ENCODE assay signal across 29 mouse cellular contexts in genomic region chr11:115886446-115886845, GRCm38 (mm10). TPM values are rescaled to one million over a fixed set of nuclear protein-coding genes. Genes with fewer than 3 reads are reported as not detected.
DNase-seq lines count a peak whose midpoint lies in the region; ATAC-seq and TF ChIP-seq lines count a peak whose summit lies in the region.
"Had no signal": no experiment of that assay in that cellular context is flagged by ENCODE, and none has a peak within 500 bp of the region (broad histone marks: within the 10 kb centered on the region; RNA-seq: fewer than 3 reads in every experiment).

No protein-coding gene starts in this region.

- 0 out of 2 replicates have a peak, but pooled peaks have one; percentile 18 for ATAC-seq in limb, embryonic 11.5 days (ENCODE audit: insufficient number of reproducible peaks, low FRiP score, low TSS enrichment, low read depth)
- 0 out of 2 replicates have a peak, but pooled peaks have one; percentile 8 for ATAC-seq in stomach, postnatal 0 days (ENCODE audit: low FRiP score, low TSS enrichment)
- ATAC-seq: forebrain, embryonic 13.5 days; forebrain, embryonic 16.5 days; hindbrain, embryonic 16.5 days; intestine, embryonic 15.5 days; Patski had no signal

- H3K9ac ChIP-seq in limb, embryonic 11.5 days (ENCODE audit: low read length): no peak overlapping the region
- H3K9ac ChIP-seq in stomach, postnatal 0 days (ENCODE audit: low read length): no peak overlapping the region
- H3K9ac ChIP-seq: forebrain, embryonic 13.5 days; heart, embryonic 12.5 days; heart, embryonic 15.5 days; hindbrain, embryonic 13.5 days; intestine, embryonic 15.5 days had no signal

- no peak overlapping the region for H3K4me3 ChIP-seq in limb, embryonic 11.5 days (ENCODE audit: low read depth, low read length)
- H3K4me3 ChIP-seq in limb, embryonic 10.5 days: no peak overlapping the region
- H3K4me3 ChIP-seq in stomach, postnatal 0 days (ENCODE audit: low read depth, low read length): no peak overlapping the region
- H3K4me3 ChIP-seq: forebrain, embryonic 10.5 days; forebrain, embryonic 13.5 days; heart, adult 2 months; heart, embryonic 12.5 days; heart, embryonic 15.5 days; hindbrain, embryonic 10.5 days; hindbrain, embryonic 13.5 days; intestine, embryonic 15.5 days had no signal

- H3K4me1 ChIP-seq in limb, embryonic 11.5 days (ENCODE audit: control insufficient read depth, insufficient read depth, low read length): 0 out of 2 replicates have a peak, but pooled peaks cover 1% of the 10 kb centered on the region
- H3K4me1 ChIP-seq in limb, embryonic 10.5 days: peaks cover 16% of the 10 kb centered on the region
- no peaks in the 10 kb centered on the region for H3K4me1 ChIP-seq in stomach, postnatal 0 days (replicated peaks; ENCODE audit: control insufficient read depth, insufficient read depth)
- H3K4me1 ChIP-seq: forebrain, embryonic 10.5 days; forebrain, embryonic 13.5 days; heart, embryonic 12.5 days; hindbrain, embryonic 13.5 days had no signal

- H3K4me2 ChIP-seq in limb, embryonic 11.5 days (ENCODE audit: low read depth, severe bottlenecking): no peak overlapping the region
- H3K4me2 ChIP-seq in stomach, postnatal 0 days (replicated peaks; ENCODE audit: low read depth): no peak overlapping the region
- H3K4me2 ChIP-seq: forebrain, embryonic 13.5 days; heart, embryonic 12.5 days; heart, embryonic 15.5 days; hindbrain, embryonic 13.5 days; intestine, embryonic 15.5 days had no signal

- 89% methylated on average over 11 of the region's 11 CpGs for WGBS in limb, embryonic 11.5 days
- WGBS in limb, embryonic 10.5 days: 89% methylated on average over 11 of the region's 11 CpGs
- WGBS in stomach, postnatal 0 days: 85% methylated on average over 11 of the region's 11 CpGs

- H3K27ac ChIP-seq in limb, embryonic 11.5 days (replicated peaks; ENCODE audit: low read depth, low read length): no peak overlapping the region
- no peak overlapping the region for H3K27ac ChIP-seq in limb, embryonic 10.5 days
- no peak overlapping the region for H3K27ac ChIP-seq in stomach, postnatal 0 days (replicated peaks)
- H3K27ac ChIP-seq: forebrain, embryonic 10.5 days; forebrain, embryonic 13.5 days; heart, adult 2 months; heart, embryonic 15.5 days; hindbrain, embryonic 10.5 days; hindbrain, embryonic 13.5 days; intestine, embryonic 15.5 days had no signal

- no peaks in the 10 kb centered on the region for H3K36me3 ChIP-seq in limb, embryonic 11.5 days (ENCODE audit: control insufficient read depth, insufficient read depth, low read length)
- no peaks in the 10 kb centered on the region for H3K36me3 ChIP-seq in limb, embryonic 10.5 days
- no peaks in the 10 kb centered on the region for H3K36me3 ChIP-seq in stomach, postnatal 0 days (ENCODE audit: control insufficient read depth, insufficient read depth, low read length)
- H3K36me3 ChIP-seq: forebrain, embryonic 10.5 days; heart, embryonic 12.5 days; heart, embryonic 15.5 days; hindbrain, embryonic 10.5 days; hindbrain, embryonic 13.5 days had no signal

- no peak for TF ChIP-seq CTCF in stomach, postnatal 0 days (IDR thresholded peaks at IDR 0.05; ENCODE audit: low read depth)

- no peak for TF ChIP-seq EP300 in stomach, postnatal 0 days (optimal IDR thresholded peaks at IDR 0.05)

- peak; percentile 49 for DNase-seq in adrenal gland, adult 2 months
- DNase-seq in adrenal gland, adult 18-20 months (ENCODE audit: low spot score in 2 of 2): no peak
- no peak for DNase-seq in limb, embryonic 11.5 days (ENCODE audit: low spot score)
- DNase-seq in limb, embryonic 10.5 days (ENCODE audit: low spot score): no peak
- DNase-seq in ovary, postnatal 36 days (ENCODE audit: low spot score): peak; percentile 54
- DNase-seq in ovary, postnatal 14 days (ENCODE audit: low spot score): no peak
- DNase-seq in stomach, postnatal 0 days (ENCODE audit: low spot score): no peak
- no peak for DNase-seq in kidney, adult 18-20 months
- DNase-seq: B cell, adult 2 months; cerebellum, adult 18-20 months; cerebellum, adult 9-10 months; cerebellum, postnatal 14 days; gastrocnemius, postnatal 10 days; gastrocnemius, postnatal 36 days; heart, adult 2 months; heart, postnatal 10 days; heart, postnatal 36 days had no signal

- H3K27me3 ChIP-seq in limb, embryonic 11.5 days (ENCODE audit: control insufficient read depth, insufficient read depth, low read length): peaks cover 10% of the 10 kb centered on the region
- peaks cover 31% of the 10 kb centered on the region for H3K27me3 ChIP-seq in limb, embryonic 10.5 days (ENCODE audit: low read depth, poor library complexity, severe bottlenecking)
- no peaks in the 10 kb centered on the region for H3K27me3 ChIP-seq in stomach, postnatal 0 days (ENCODE audit: control insufficient read depth, insufficient read depth, low read length)
- H3K27me3 ChIP-seq: intestine, embryonic 15.5 days; Patski had no signal

- no peaks in the 10 kb centered on the region for H3K9me3 ChIP-seq in limb, embryonic 11.5 days (ENCODE audit: control insufficient read depth, low read length)
- no peaks in the 10 kb centered on the region for H3K9me3 ChIP-seq in limb, embryonic 10.5 days (replicated peaks)
- H3K9me3 ChIP-seq in stomach, postnatal 0 days (ENCODE audit: control insufficient read depth, low read length): no peaks in the 10 kb centered on the region
- H3K9me3 ChIP-seq: forebrain, embryonic 10.5 days; forebrain, embryonic 13.5 days; G1E; heart, embryonic 12.5 days; heart, embryonic 15.5 days; hindbrain, embryonic 10.5 days; hindbrain, embryonic 13.5 days; intestine, embryonic 15.5 days had no signal

RNA-seq across cellular contexts. Expression of gene Smim5, which starts 13.3 kb away (rescaled TPM):
- total RNA-seq in adrenal gland, adult 2 months (2021): 1 to 10 TPM in 1 of 2 experiments, under 1 TPM in 1; 0.58 to 1.3 TPM
- polyA plus RNA-seq in adrenal gland, adult 2 months (2012; rRNA removed): 0.86 and 0.99 TPM in 2 replicates
- under 1 TPM in 1 of 2 experiments, not detected in 1; 0.74 TPM for total RNA-seq in adrenal gland, adult 18-20 months (2021)
- 1.3 and 2.0 TPM in 2 replicates for polyA plus RNA-seq in limb, embryonic 11.5 days (2014; fragmentation: Nextera tagmentation; extraction: Ambion mirVana)
- 1.7 and 2.0 TPM in 2 replicates for polyA plus RNA-seq in limb, embryonic 10.5 days (2016; fragmentation: Nextera tagmentation; extraction: Ambion mirVana)
- 16.8 and 17.9 TPM in 2 replicates for polyA plus RNA-seq in stomach, postnatal 0 days (2015; fragmentation: Nextera tagmentation; extraction: Ambion mirVana)

RNA-seq across cellular contexts. Expression of gene Smim6, which starts 25.4 kb away (rescaled TPM):
- total RNA-seq in adrenal gland, adult 2 months (2021): not detected
- polyA plus RNA-seq in adrenal gland, adult 2 months (2012; rRNA removed): not detected in 2 replicates
- total RNA-seq in adrenal gland, adult 18-20 months (2021): not detected
- polyA plus RNA-seq in limb, embryonic 11.5 days (2014; fragmentation: Nextera tagmentation; extraction: Ambion mirVana): 0.31 and 0.52 TPM in 2 replicates
- polyA plus RNA-seq in limb, embryonic 10.5 days (2016; fragmentation: Nextera tagmentation; extraction: Ambion mirVana): 1.0 and 1.1 TPM in 2 replicates
- polyA plus RNA-seq in stomach, postnatal 0 days (2015; fragmentation: Nextera tagmentation; extraction: Ambion mirVana): 184 and 185 TPM in 2 replicates
- total RNA-seq: gastrocnemius, adult 18-20 months; gastrocnemius, postnatal 10 days; gastrocnemius, postnatal 36 days; heart, adult 2 months had no signal
- polyA plus RNA-seq: G1E had no signal

RNA-seq across cellular contexts. Expression of gene Myo15b, which starts 28.2 kb away (rescaled TPM):
- total RNA-seq in adrenal gland, adult 2 months (2021): under 1 TPM in 1 of 2 experiments, not detected in 1; 0.35 TPM
- polyA plus RNA-seq in adrenal gland, adult 2 months (2012; rRNA removed): 0.13 and 0.47 TPM in 2 replicates
- not detected for total RNA-seq in adrenal gland, adult 18-20 months (2021)
- 0.11 TPM in 1 of 2 replicates, not detected in the other for polyA plus RNA-seq in limb, embryonic 11.5 days (2014; fragmentation: Nextera tagmentation; extraction: Ambion mirVana)
- 0.05 and 0.18 TPM in 2 replicates for polyA plus RNA-seq in limb, embryonic 10.5 days (2016; fragmentation: Nextera tagmentation; extraction: Ambion mirVana)
- 16.0 and 18.2 TPM in 2 replicates for polyA plus RNA-seq in stomach, postnatal 0 days (2015; fragmentation: Nextera tagmentation; extraction: Ambion mirVana)
- total RNA-seq: gastrocnemius, adult 18-20 months; gastrocnemius, postnatal 10 days; gastrocnemius, postnatal 36 days had no signal
- polyA plus RNA-seq: hindbrain, embryonic 13.5 days had no signal

RNA-seq across cellular contexts. Expression of gene Sap30bp, which starts 46.6 kb away (rescaled TPM):
- 10 to 100 TPM; 31.8 to 44.5 TPM for total RNA-seq in adrenal gland, adult 2 months (2021)
- polyA plus RNA-seq in adrenal gland, adult 2 months (2012; rRNA removed): 31.4 and 33.8 TPM in 2 replicates
- total RNA-seq in adrenal gland, adult 18-20 months (2021): 10 to 100 TPM; 37.3 to 47.6 TPM
- 50.7 and 56.2 TPM in 2 replicates for polyA plus RNA-seq in limb, embryonic 11.5 days (2014; fragmentation: Nextera tagmentation; extraction: Ambion mirVana)
- 47.9 and 52.2 TPM in 2 replicates for polyA plus RNA-seq in limb, embryonic 10.5 days (2016; fragmentation: Nextera tagmentation; extraction: Ambion mirVana)
- polyA plus RNA-seq in stomach, postnatal 0 days (2015; fragmentation: Nextera tagmentation; extraction: Ambion mirVana): 23.6 and 27.0 TPM in 2 replicates

RNA-seq across cellular contexts. Expression of gene Recql5, which starts 46.8 kb away (rescaled TPM):
- 10 to 100 TPM; 20.8 to 28.3 TPM for total RNA-seq in adrenal gland, adult 2 months (2021)
- polyA plus RNA-seq in adrenal gland, adult 2 months (2012; rRNA removed): 22.4 and 25.4 TPM in 2 replicates
- total RNA-seq in adrenal gland, adult 18-20 months (2021): 10 to 100 TPM; 17.1 to 27.1 TPM
- polyA plus RNA-seq in limb, embryonic 11.5 days (2014; fragmentation: Nextera tagmentation; extraction: Ambion mirVana): 21.2 and 21.5 TPM in 2 replicates
- 30.4 and 34.6 TPM in 2 replicates for polyA plus RNA-seq in limb, embryonic 10.5 days (2016; fragmentation: Nextera tagmentation; extraction: Ambion mirVana)
- 7.2 and 8.1 TPM in 2 replicates for polyA plus RNA-seq in stomach, postnatal 0 days (2015; fragmentation: Nextera tagmentation; extraction: Ambion mirVana)

Comparison
In these comparisons a context has a peak if more than half of its experiments do, and no peak if none do; other contexts are left out.
1. DNase-seq: peak in adrenal gland, adult 2 months (single experiment) and ovary, postnatal 36 days (single experiment); none in adrenal gland, adult 18-20 months (0 of 2), limb, embryonic 11.5 days (single experiment), limb, embryonic 10.5 days (single experiment), ovary, postnatal 14 days (single experiment), stomach, postnatal 0 days (single experiment) and kidney, adult 18-20 months (single experiment).
2. RNA of gene Smim6, which starts 25.4 kb away (polyA plus RNA-seq): 184 to 185 TPM in stomach, postnatal 0 days; 1.0 to 1.1 TPM in limb, embryonic 10.5 days, 0.31 to 0.52 TPM in limb, embryonic 11.5 days and not detected in adrenal gland, adult 2 months; every median in the first group is over 10 times any median in the second.
3. RNA of gene Myo15b, which starts 28.2 kb away (polyA plus RNA-seq): 16.0 to 18.2 TPM in stomach, postnatal 0 days; 0.05 to 0.18 TPM in limb, embryonic 10.5 days, 0.13 to 0.47 TPM in adrenal gland, adult 2 months and 0.11 TPM in limb, embryonic 11.5 days; every median in the first group is over 10 times any median in the second.